Mouse (Mus musculus): Measurements from ENCODE around the gene Dntt. TPM values are rescaled to one million over a fixed set of nuclear protein-coding genes. Genes with fewer than 3 reads are reported as not detected.

Dntt gene
- polyA plus RNA-seq, 1 experiment = not detected

DNA sequence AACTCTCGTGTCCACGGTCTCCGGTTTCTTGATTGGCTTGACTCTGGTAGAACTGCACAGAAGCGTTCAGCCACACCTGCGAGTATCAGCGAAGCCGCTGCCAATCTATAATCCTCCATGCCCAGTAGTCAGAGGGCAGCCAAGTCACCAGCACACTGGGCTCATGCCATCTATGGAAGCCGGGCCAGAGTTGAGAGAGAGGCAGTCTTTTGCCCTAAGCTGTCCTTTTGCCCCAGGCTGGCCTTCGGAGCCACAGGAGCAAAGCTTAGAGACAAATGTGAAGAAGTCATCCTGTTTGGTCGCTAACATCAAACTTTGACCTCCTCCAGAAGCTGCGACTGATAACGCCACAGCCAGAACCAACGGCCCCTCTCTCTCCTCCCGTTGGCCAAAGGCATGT lies 54.6 kb downstream of the Dntt start:
- no peak overlapping the region for H3K27ac ChIP-seq (ENCODE audit: insufficient read depth, low read length)
- TF ChIP-seq CTCF (IDR thresholded peaks at IDR 0.05; ENCODE audit: low read depth, low read length) = no peak
- no peak for TF ChIP-seq POLR2A (IDR thresholded peaks at IDR 0.05; ENCODE audit: insufficient read depth, low read length)
- TF ChIP-seq EP300 (IDR thresholded peaks at IDR 0.05; ENCODE audit: insufficient read depth, low read depth, low read length) = no peak
- H3K4me3 ChIP-seq (ENCODE audit: low read depth, low read length) = no peak overlapping the region
- H3K4me1 ChIP-seq (ENCODE audit: control insufficient read depth, insufficient read depth, low read length) = no peaks in the 10 kb centered on the region
- H3K27me3 ChIP-seq (ENCODE audit: control insufficient read depth, insufficient read depth, low read length, poor library complexity, severe bottlenecking) = no peaks in the 10 kb centered on the region
- no peaks in the 10 kb centered on the region for H3K36me3 ChIP-seq (ENCODE audit: control insufficient read depth, insufficient read depth, low read length, poor library complexity, severe bottlenecking)
- no peak overlapping the region for H3K9ac ChIP-seq (ENCODE audit: low read depth, poor library complexity, severe bottlenecking)
- no peaks in the 10 kb centered on the region for H3K9me3 ChIP-seq (replicated peaks; ENCODE audit: control insufficient read depth, insufficient read depth, low read length, poor library complexity, severe bottlenecking)

DNA sequence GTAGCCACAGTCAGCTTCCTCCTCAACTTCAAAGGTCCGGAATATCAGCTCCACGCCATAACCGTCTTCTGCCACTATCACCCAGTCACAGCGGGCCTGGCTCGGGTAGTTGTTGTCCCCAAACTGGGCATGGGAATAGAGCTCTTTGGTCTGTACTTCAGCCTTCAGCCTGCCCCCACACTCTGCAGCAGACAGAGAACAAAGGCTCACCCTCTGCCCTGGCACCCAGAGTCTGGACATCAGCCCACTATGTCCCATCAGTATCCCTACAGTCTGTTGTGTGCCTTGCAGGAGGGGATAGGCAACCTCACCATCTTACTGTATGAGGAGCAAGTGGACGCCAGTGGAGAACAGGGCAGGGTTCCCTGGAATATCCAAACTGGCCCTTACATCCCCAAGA lies 57.2 kb downstream of the Dntt start:
- Histone ChIP-seq H3K4me3 (ENCODE audit: low read depth, low read length) (no peak overlapping the region), H3K36me3 (ENCODE audit: control insufficient read depth, insufficient read depth, low read length, poor library complexity, severe bottlenecking) (no peaks in the 10 kb centered on the region)
- TF ChIP-seq CTCF (IDR thresholded peaks at IDR 0.05; ENCODE audit: low read depth, low read length) (no peak), POLR2A (IDR thresholded peaks at IDR 0.05; ENCODE audit: insufficient read depth, low read length) (no peak), EP300 (IDR thresholded peaks at IDR 0.05; ENCODE audit: insufficient read depth, low read depth, low read length) (no peak)

DNA sequence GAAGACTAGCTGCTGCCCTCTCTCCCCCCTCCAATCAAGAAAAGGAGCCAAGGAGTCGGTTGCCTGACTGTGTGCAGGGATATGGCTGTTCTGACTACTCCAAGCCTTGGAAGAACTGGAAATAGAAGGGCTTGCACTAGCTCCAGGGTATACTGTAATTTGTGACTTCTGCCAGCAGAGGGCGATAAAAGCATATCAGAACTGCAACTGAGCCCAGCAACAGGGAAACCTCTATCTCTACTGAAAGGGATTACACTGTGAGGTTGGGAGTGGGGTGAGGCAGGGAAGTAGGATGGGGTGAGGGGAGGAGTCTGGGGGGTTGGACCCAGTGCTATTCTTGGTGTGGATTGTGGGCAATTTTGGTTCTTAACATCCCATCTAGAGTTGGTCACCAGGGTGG lies 57.6 kb downstream of the Dntt start:
- no peak for TF ChIP-seq EP300 (IDR thresholded peaks at IDR 0.05; ENCODE audit: insufficient read depth, low read depth, low read length)
- TF ChIP-seq CTCF (IDR thresholded peaks at IDR 0.05; ENCODE audit: low read depth, low read length) = peak; percentile 35
- TF ChIP-seq POLR2A (IDR thresholded peaks at IDR 0.05; ENCODE audit: insufficient read depth, low read length) = no peak
- Histone ChIP-seq H3K36me3 (ENCODE audit: control insufficient read depth, insufficient read depth, low read length, poor library complexity, severe bottlenecking) (no peaks in the 10 kb centered on the region), H3K4me3 (ENCODE audit: low read depth, low read length) (no peak overlapping the region), H3K27me3 (ENCODE audit: control insufficient read depth, insufficient read depth, low read length, poor library complexity, severe bottlenecking) (no peaks in the 10 kb centered on the region), H3K27ac (ENCODE audit: insufficient read depth, low read length) (no peak overlapping the region), H3K9ac (ENCODE audit: low read depth, poor library complexity, severe bottlenecking) (no peak overlapping the region), H3K9me3 (replicated peaks; ENCODE audit: control insufficient read depth, insufficient read depth, low read length, poor library complexity, severe bottlenecking) (no peaks in the 10 kb centered on the region), H3K4me1 (ENCODE audit: control insufficient read depth, insufficient read depth, low read length) (no peaks in the 10 kb centered on the region)

More for the DNA sequence above, 57.2 kb downstream of the Dntt start:
- H3K9me3 ChIP-seq (replicated peaks; ENCODE audit: control insufficient read depth, insufficient read depth, low read length, poor library complexity, severe bottlenecking) = no peaks in the 10 kb centered on the region
- H3K27me3 ChIP-seq (ENCODE audit: control insufficient read depth, insufficient read depth, low read length, poor library complexity, severe bottlenecking) = no peaks in the 10 kb centered on the region
- H3K9ac ChIP-seq (ENCODE audit: low read depth, poor library complexity, severe bottlenecking) = no peak overlapping the region
- H3K4me1 ChIP-seq (ENCODE audit: control insufficient read depth, insufficient read depth, low read length) = no peaks in the 10 kb centered on the region
- H3K27ac ChIP-seq (ENCODE audit: insufficient read depth, low read length) = no peak overlapping the region

DNA sequence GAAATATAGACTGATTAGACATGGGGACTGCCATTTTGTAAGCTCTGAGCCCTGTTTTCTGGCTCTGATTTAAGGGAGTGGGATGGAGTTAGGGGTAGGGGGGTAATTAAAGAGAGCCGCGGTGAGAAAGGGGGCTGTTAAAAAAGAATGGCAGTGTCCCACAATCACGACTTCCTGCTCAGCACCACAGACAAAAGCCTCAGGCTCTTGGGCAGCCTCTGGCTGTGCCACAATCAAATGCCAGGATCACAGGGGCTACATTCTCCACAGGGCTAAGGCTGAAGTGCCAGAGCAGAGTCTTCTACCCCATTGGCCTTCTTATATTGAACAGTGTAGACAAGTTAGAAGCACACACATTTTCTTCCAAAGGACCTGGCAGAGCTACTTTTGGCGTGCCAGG lies 58.8 kb downstream of the Dntt start:
- Histone ChIP-seq H3K4me1 (ENCODE audit: control insufficient read depth, insufficient read depth, low read length) (no peaks in the 10 kb centered on the region), H3K27me3 (ENCODE audit: control insufficient read depth, insufficient read depth, low read length, poor library complexity, severe bottlenecking) (no peaks in the 10 kb centered on the region), H3K4me3 (ENCODE audit: low read depth, low read length) (no peak overlapping the region), H3K9me3 (replicated peaks; ENCODE audit: control insufficient read depth, insufficient read depth, low read length, poor library complexity, severe bottlenecking) (no peaks in the 10 kb centered on the region), H3K9ac (ENCODE audit: low read depth, poor library complexity, severe bottlenecking) (no peak overlapping the region), H3K36me3 (ENCODE audit: control insufficient read depth, insufficient read depth, low read length, poor library complexity, severe bottlenecking) (no peaks in the 10 kb centered on the region), H3K27ac (ENCODE audit: insufficient read depth, low read length) (no peak overlapping the region)
- TF ChIP-seq POLR2A (IDR thresholded peaks at IDR 0.05; ENCODE audit: insufficient read depth, low read length) = no peak
- no peak for TF ChIP-seq CTCF (IDR thresholded peaks at IDR 0.05; ENCODE audit: low read depth, low read length)
- no peak for TF ChIP-seq EP300 (IDR thresholded peaks at IDR 0.05; ENCODE audit: insufficient read depth, low read depth, low read length)

DNA sequence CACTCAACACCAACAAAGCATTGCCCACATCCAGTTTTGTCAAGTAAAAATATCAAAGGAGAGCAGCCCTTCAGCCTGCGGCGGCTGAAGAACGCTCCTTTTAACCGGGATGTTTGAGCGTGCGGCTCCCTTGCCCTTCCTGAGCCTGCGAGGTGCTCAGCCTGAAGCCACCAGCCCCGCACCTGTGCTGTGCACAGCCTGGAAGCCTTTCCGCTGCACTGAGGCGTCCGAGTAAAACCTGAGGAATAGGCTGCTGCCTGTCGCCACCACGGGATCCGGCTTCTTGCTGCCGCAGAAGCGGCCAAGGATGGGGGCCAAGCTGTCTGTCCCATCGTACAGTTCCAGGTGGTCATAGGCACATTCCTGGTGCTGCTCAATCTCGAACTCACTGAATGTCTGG lies 59.4 kb downstream of the Dntt start:
- Histone ChIP-seq H3K27me3 (ENCODE audit: control insufficient read depth, insufficient read depth, low read length, poor library complexity, severe bottlenecking) (no peaks in the 10 kb centered on the region), H3K36me3 (ENCODE audit: control insufficient read depth, insufficient read depth, low read length, poor library complexity, severe bottlenecking) (no peaks in the 10 kb centered on the region), H3K4me3 (ENCODE audit: low read depth, low read length) (peak overlapping the region; percentile 45), H3K4me1 (ENCODE audit: control insufficient read depth, insufficient read depth, low read length) (no peaks in the 10 kb centered on the region), H3K9me3 (replicated peaks; ENCODE audit: control insufficient read depth, insufficient read depth, low read length, poor library complexity, severe bottlenecking) (no peaks in the 10 kb centered on the region), H3K9ac (ENCODE audit: low read depth, poor library complexity, severe bottlenecking) (0 out of 2 replicates have a peak overlapping the region, but pooled peaks have one; percentile 6), H3K27ac (ENCODE audit: insufficient read depth, low read length) (no peak overlapping the region)
- TF ChIP-seq EP300 (IDR thresholded peaks at IDR 0.05; ENCODE audit: insufficient read depth, low read depth, low read length) (no peak), POLR2A (IDR thresholded peaks at IDR 0.05; ENCODE audit: insufficient read depth, low read length) (no peak), CTCF (IDR thresholded peaks at IDR 0.05; ENCODE audit: low read depth, low read length) (no peak)

DNA sequence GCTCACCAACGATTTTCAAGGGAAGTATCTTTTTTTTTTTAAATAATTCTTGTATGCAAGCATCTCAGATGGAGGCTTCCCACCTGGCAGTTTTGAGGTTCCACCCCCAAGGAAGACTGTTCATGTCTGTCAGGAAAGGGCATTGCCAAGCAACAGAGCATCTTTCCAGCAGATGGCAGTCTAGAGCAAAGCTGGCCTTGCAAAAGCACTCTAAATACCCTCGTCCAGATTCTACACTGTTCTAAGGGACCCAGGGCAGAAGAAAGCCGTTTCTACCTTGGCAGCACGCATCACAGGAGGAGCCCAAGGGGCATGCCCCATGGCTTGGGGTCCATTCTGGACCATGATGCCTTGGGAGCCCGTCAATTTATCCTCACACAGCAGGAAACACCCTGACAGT lies 60.8 kb downstream of the Dntt start:
- no peaks in the 10 kb centered on the region for H3K36me3 ChIP-seq (ENCODE audit: control insufficient read depth, insufficient read depth, low read length, poor library complexity, severe bottlenecking)
- TF ChIP-seq CTCF (IDR thresholded peaks at IDR 0.05; ENCODE audit: low read depth, low read length) (peak; percentile 56), EP300 (IDR thresholded peaks at IDR 0.05; ENCODE audit: insufficient read depth, low read depth, low read length) (no peak)
- no peak overlapping the region for H3K9ac ChIP-seq (ENCODE audit: low read depth, poor library complexity, severe bottlenecking)
- no peaks in the 10 kb centered on the region for H3K9me3 ChIP-seq (replicated peaks; ENCODE audit: control insufficient read depth, insufficient read depth, low read length, poor library complexity, severe bottlenecking)
- H3K4me3 ChIP-seq (ENCODE audit: low read depth, low read length) = no peak overlapping the region
- no peak overlapping the region for H3K27ac ChIP-seq (ENCODE audit: insufficient read depth, low read length)
- H3K27me3 ChIP-seq (ENCODE audit: control insufficient read depth, insufficient read depth, low read length, poor library complexity, severe bottlenecking) = no peaks in the 10 kb centered on the region
- H3K4me1 ChIP-seq (ENCODE audit: control insufficient read depth, insufficient read depth, low read length) = no peaks in the 10 kb centered on the region

All from ES-Bruce4 (cell line).